ENCODE assay signal across 14 mouse cellular contexts in genomic region chr4:118862704-118863103, GRCm38 (mm10). TPM values are rescaled to one million over a fixed set of nuclear protein-coding genes. Genes with fewer than 3 reads are reported as not detected.
DNase-seq lines count a peak whose midpoint lies in the region; ATAC-seq and TF ChIP-seq lines count a peak whose summit lies in the region.
"Had no signal": no experiment of that assay in that cellular context is flagged by ENCODE, and none has a peak within 500 bp of the region (broad histone marks: within the 10 kb centered on the region; RNA-seq: fewer than 3 reads in every experiment).

No protein-coding gene starts in this region.

- no peaks in the 10 kb centered on the region for H3K36me3 ChIP-seq in hindbrain, postnatal 0 days (ENCODE audit: insufficient read depth, low read length)
- H3K36me3 ChIP-seq in hindbrain, embryonic 16.5 days (ENCODE audit: control insufficient read depth, insufficient read depth, low read length), result no peaks in the 10 kb centered on the region
- H3K36me3 ChIP-seq in liver, postnatal 0 days (replicated peaks; ENCODE audit: insufficient read depth, low read length), result no peaks in the 10 kb centered on the region
- H3K36me3 ChIP-seq: G1E; limb, embryonic 15.5 days had no signal

- H3K4me3 ChIP-seq in hindbrain, postnatal 0 days (ENCODE audit: low read length), result no peak overlapping the region
- H3K4me3 ChIP-seq in hindbrain, embryonic 16.5 days (ENCODE audit: low read length), result no peak overlapping the region
- no peak overlapping the region for H3K4me3 ChIP-seq in liver, postnatal 0 days (ENCODE audit: low read depth, low read length)
- H3K4me3 ChIP-seq: limb, embryonic 15.5 days had no signal

- no peak for TF ChIP-seq EP300 in liver, postnatal 0 days (IDR thresholded peaks at IDR 0.05; ENCODE audit: low read depth)

- no peaks in the 10 kb centered on the region for H3K27me3 ChIP-seq in hindbrain, postnatal 0 days (ENCODE audit: insufficient read depth, low read length)
- no peaks in the 10 kb centered on the region for H3K27me3 ChIP-seq in hindbrain, embryonic 16.5 days (replicated peaks; ENCODE audit: control insufficient read depth, insufficient read depth, low read length)
- H3K27me3 ChIP-seq in liver, postnatal 0 days (ENCODE audit: insufficient read depth, low read length), result no peaks in the 10 kb centered on the region
- H3K27me3 ChIP-seq: limb, embryonic 15.5 days had no signal

- H3K4me1 ChIP-seq in hindbrain, postnatal 0 days (ENCODE audit: insufficient read depth, low read length), result no peaks in the 10 kb centered on the region
- no peaks in the 10 kb centered on the region for H3K4me1 ChIP-seq in hindbrain, embryonic 16.5 days (ENCODE audit: control insufficient read depth, insufficient read depth, low read depth, low read length)
- no peaks in the 10 kb centered on the region for H3K4me1 ChIP-seq in liver, postnatal 0 days (ENCODE audit: insufficient read depth)
- H3K4me1 ChIP-seq: limb, embryonic 15.5 days had no signal

- H3K27ac ChIP-seq in hindbrain, postnatal 0 days, result no peak overlapping the region
- H3K27ac ChIP-seq in hindbrain, embryonic 16.5 days (ENCODE audit: low read depth, low read length), result no peak overlapping the region
- H3K27ac ChIP-seq in liver, postnatal 0 days (ENCODE audit: low read depth), result no peak overlapping the region
- H3K27ac ChIP-seq: limb, embryonic 15.5 days had no signal

- no peak overlapping the region for H3K9ac ChIP-seq in hindbrain, postnatal 0 days (replicated peaks; ENCODE audit: low read length)
- H3K9ac ChIP-seq in hindbrain, embryonic 16.5 days (ENCODE audit: low read depth, low read length), result no peak overlapping the region
- no peak overlapping the region for H3K9ac ChIP-seq in liver, postnatal 0 days (replicated peaks)
- H3K9ac ChIP-seq: limb, embryonic 15.5 days had no signal

- H3K9me3 ChIP-seq in hindbrain, postnatal 0 days (ENCODE audit: low read length), result no peaks in the 10 kb centered on the region
- no peaks in the 10 kb centered on the region for H3K9me3 ChIP-seq in hindbrain, embryonic 16.5 days (ENCODE audit: control insufficient read depth, low read length)
- no peaks in the 10 kb centered on the region for H3K9me3 ChIP-seq in liver, postnatal 0 days (ENCODE audit: low read length)
- H3K9me3 ChIP-seq: G1E; limb, embryonic 15.5 days had no signal

- ATAC-seq in hindbrain, postnatal 0 days, result no peak
- no peak for ATAC-seq in hindbrain, embryonic 16.5 days
- no peak for ATAC-seq in liver, postnatal 0 days

- TF ChIP-seq CTCF in hindbrain, postnatal 0 days (IDR thresholded peaks at IDR 0.05; ENCODE audit: low read depth), result no peak
- TF ChIP-seq CTCF in liver, postnatal 0 days (IDR thresholded peaks at IDR 0.05; ENCODE audit: low read depth), result no peak

- WGBS in hindbrain, postnatal 0 days, result 42% methylated on average over 4 of the region's 4 CpGs
- 46% methylated on average over 4 of the region's 4 CpGs for WGBS in hindbrain, embryonic 16.5 days
- 60% methylated on average over 4 of the region's 4 CpGs for WGBS in liver, postnatal 0 days (ENCODE audit: insufficient replicate concordance)

- no peak overlapping the region for H3K4me2 ChIP-seq in hindbrain, postnatal 0 days (ENCODE audit: low read depth, low read length)
- no peak overlapping the region for H3K4me2 ChIP-seq in hindbrain, embryonic 16.5 days (ENCODE audit: low read length)
- no peak overlapping the region for H3K4me2 ChIP-seq in liver, postnatal 0 days (ENCODE audit: low read depth, low read length)
- H3K4me2 ChIP-seq: limb, embryonic 15.5 days had no signal

- peak; percentile 4 for DNase-seq in cerebellum, adult 9-10 months
- DNase-seq in cerebellum, adult 11 months, result no peak
- DNase-seq in hindbrain, postnatal 0 days (ENCODE audit: low spot score), result peak; percentile 3
- peak; percentile 22 to 28 for DNase-seq in cerebellum, postnatal 10 days
- peak; percentile 3 to 35 for DNase-seq in layer of hippocampus, adult 8-10 months (ENCODE audit: low spot score in 2 of 2)
- DNase-seq in liver, postnatal 0 days, result no peak
- DNase-seq in adrenal gland, adult 8-10 months, result no peak
- DNase-seq: lung, postnatal 14 days had no signal

RNA-seq across cellular contexts. Expression of gene Olfr1331, which starts 1.7 kb away (rescaled TPM):
- not detected in 2 replicates for total RNA-seq in hindbrain, postnatal 0 days (2014; rRNA removed)
- not detected in 2 replicates for polyA plus RNA-seq in hindbrain, postnatal 0 days (2015; fragmentation: Nextera tagmentation; extraction: Ambion mirVana)
- polyA plus RNA-seq in hindbrain, embryonic 16.5 days (2015; fragmentation: Nextera tagmentation; extraction: Ambion mirVana), result not detected in 2 replicates
- total RNA-seq in layer of hippocampus, adult 8-10 months (2022), result not detected
- polyA plus RNA-seq in liver, postnatal 0 days (2015; fragmentation: Nextera tagmentation; extraction: Ambion mirVana), result not detected in 2 replicates
- not detected for total RNA-seq in adrenal gland, adult 8-10 months (2022)
- polyA plus RNA-seq: G1E; gonadal fat pad, adult 2 months; large intestine, adult 2 months; limb, embryonic 15.5 days; thymus, postnatal 0 days had no signal

RNA-seq across cellular contexts. Expression of gene Olfr1330, which starts 25.7 kb away (rescaled TPM):
- total RNA-seq in hindbrain, postnatal 0 days (2014; rRNA removed), result not detected in 2 replicates
- not detected in 2 replicates for polyA plus RNA-seq in hindbrain, postnatal 0 days (2015; fragmentation: Nextera tagmentation; extraction: Ambion mirVana)
- polyA plus RNA-seq in hindbrain, embryonic 16.5 days (2015; fragmentation: Nextera tagmentation; extraction: Ambion mirVana), result not detected in 2 replicates
- not detected for total RNA-seq in layer of hippocampus, adult 8-10 months (2022)
- polyA plus RNA-seq in liver, postnatal 0 days (2015; fragmentation: Nextera tagmentation; extraction: Ambion mirVana), result not detected in 2 replicates
- not detected for total RNA-seq in adrenal gland, adult 8-10 months (2022)
- polyA plus RNA-seq: G1E; gonadal fat pad, adult 2 months; large intestine, adult 2 months; limb, embryonic 15.5 days had no signal

RNA-seq across cellular contexts. Expression of gene Olfr1333, which starts 26.6 kb away (rescaled TPM):
- total RNA-seq in hindbrain, postnatal 0 days (2014; rRNA removed), result not detected in 2 replicates
- not detected in 2 replicates for polyA plus RNA-seq in hindbrain, postnatal 0 days (2015; fragmentation: Nextera tagmentation; extraction: Ambion mirVana)
- not detected in 2 replicates for polyA plus RNA-seq in hindbrain, embryonic 16.5 days (2015; fragmentation: Nextera tagmentation; extraction: Ambion mirVana)
- not detected for total RNA-seq in layer of hippocampus, adult 8-10 months (2022)
- not detected in 2 replicates for polyA plus RNA-seq in liver, postnatal 0 days (2015; fragmentation: Nextera tagmentation; extraction: Ambion mirVana)
- total RNA-seq in adrenal gland, adult 8-10 months (2022), result not detected
- polyA plus RNA-seq: G1E; gonadal fat pad, adult 2 months; large intestine, adult 2 months; limb, embryonic 15.5 days; thymus, postnatal 0 days had no signal

RNA-seq across cellular contexts. Expression of gene Olfr1335, which starts 53.0 kb away (rescaled TPM):
- total RNA-seq in hindbrain, postnatal 0 days (2014; rRNA removed), result not detected in 2 replicates
- polyA plus RNA-seq in hindbrain, postnatal 0 days (2015; fragmentation: Nextera tagmentation; extraction: Ambion mirVana), result not detected in 2 replicates
- polyA plus RNA-seq in hindbrain, embryonic 16.5 days (2015; fragmentation: Nextera tagmentation; extraction: Ambion mirVana), result not detected in 2 replicates
- total RNA-seq in layer of hippocampus, adult 8-10 months (2022), result not detected
- polyA plus RNA-seq in liver, postnatal 0 days (2015; fragmentation: Nextera tagmentation; extraction: Ambion mirVana), result not detected in 2 replicates
- total RNA-seq in adrenal gland, adult 8-10 months (2022), result not detected
- polyA plus RNA-seq: G1E; gonadal fat pad, adult 2 months; large intestine, adult 2 months; limb, embryonic 15.5 days; thymus, postnatal 0 days had no signal

RNA-seq across cellular contexts. Expression of gene Olfr1329, which starts 54.6 kb away (rescaled TPM):
- total RNA-seq in hindbrain, postnatal 0 days (2014; rRNA removed), result not detected in 2 replicates
- polyA plus RNA-seq in hindbrain, postnatal 0 days (2015; fragmentation: Nextera tagmentation; extraction: Ambion mirVana), result not detected in 2 replicates
- not detected in 2 replicates for polyA plus RNA-seq in hindbrain, embryonic 16.5 days (2015; fragmentation: Nextera tagmentation; extraction: Ambion mirVana)
- not detected for total RNA-seq in layer of hippocampus, adult 8-10 months (2022)
- not detected in 2 replicates for polyA plus RNA-seq in liver, postnatal 0 days (2015; fragmentation: Nextera tagmentation; extraction: Ambion mirVana)
- total RNA-seq in adrenal gland, adult 8-10 months (2022), result not detected
- polyA plus RNA-seq: G1E; gonadal fat pad, adult 2 months; large intestine, adult 2 months; limb, embryonic 15.5 days; thymus, postnatal 0 days had no signal

Comparison
In these comparisons a context has a peak if more than half of its experiments do, and no peak if none do; other contexts are left out.
1. DNase-seq: peak in cerebellum, adult 9-10 months (single experiment), hindbrain, postnatal 0 days (single experiment), cerebellum, postnatal 10 days (2 of 2) and layer of hippocampus, adult 8-10 months (2 of 2); none in cerebellum, adult 11 months (single experiment), liver, postnatal 0 days (single experiment) and adrenal gland, adult 8-10 months (single experiment).